Comparison of ENCODE assay signal across 19 mouse cellular contexts in the genomic region with DNA sequence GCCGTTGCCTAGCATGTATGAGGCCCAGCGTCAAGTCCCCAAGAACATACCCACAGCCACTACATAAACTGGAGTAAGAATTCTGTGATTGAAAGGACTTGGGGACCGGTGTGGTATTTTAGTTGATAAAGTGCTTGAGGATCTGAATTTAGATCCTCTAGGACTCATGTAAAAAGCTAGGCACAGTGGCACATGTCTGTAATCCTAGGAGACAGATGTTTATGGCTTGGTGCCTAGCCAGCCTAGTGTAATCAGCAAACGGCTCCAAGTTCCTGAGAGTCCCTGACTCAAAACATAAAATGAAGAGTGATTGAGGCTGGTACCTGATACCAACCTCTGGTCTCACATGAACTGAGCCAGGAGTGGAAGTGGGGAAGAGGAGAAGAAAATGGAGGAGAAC.
DNase-seq lines count a peak whose midpoint lies in the region; ATAC-seq and TF ChIP-seq lines count a peak whose summit lies in the region.
"Had no signal": no experiment of that assay in that cellular context is flagged by ENCODE, and none has a peak within 500 bp of the region (broad histone marks: within the 10 kb centered on the region; RNA-seq: fewer than 3 reads in every experiment).

No protein-coding gene starts in this region.

- no peaks in the 10 kb centered on the region for H3K4me1 ChIP-seq in midbrain, embryonic 11.5 days (ENCODE audit: control insufficient read depth, insufficient read depth, low read length)
- no peaks in the 10 kb centered on the region for H3K4me1 ChIP-seq in midbrain, postnatal 0 days (ENCODE audit: insufficient read depth, low read length)

- H3K4me2 ChIP-seq in midbrain, embryonic 11.5 days, result no peak overlapping the region
- no peak overlapping the region for H3K4me2 ChIP-seq in midbrain, postnatal 0 days (ENCODE audit: low read depth, low read length, poor library complexity, severe bottlenecking)

- H3K9me3 ChIP-seq in midbrain, embryonic 11.5 days (ENCODE audit: control insufficient read depth, low read length), result no peaks in the 10 kb centered on the region
- H3K9me3 ChIP-seq in midbrain, postnatal 0 days (ENCODE audit: low read length), result no peaks in the 10 kb centered on the region
- H3K9me3 ChIP-seq: G1E had no signal

- H3K27ac ChIP-seq in midbrain, embryonic 11.5 days (ENCODE audit: low read depth, low read length), result no peak overlapping the region
- H3K27ac ChIP-seq in midbrain, postnatal 0 days (ENCODE audit: low read depth, low read length), result no peak overlapping the region

- H3K4me3 ChIP-seq in midbrain, embryonic 11.5 days (ENCODE audit: low read depth, low read length), result no peak overlapping the region
- no peak overlapping the region for H3K4me3 ChIP-seq in midbrain, postnatal 0 days (ENCODE audit: low read depth, low read length)

- DNase-seq in heart, adult 11 months, result peak; percentile 57
- DNase-seq in heart, postnatal 25 days (ENCODE audit: low spot score), result no peak
- peak; percentile 69 for DNase-seq in midbrain, embryonic 11.5 days (ENCODE audit: low spot score, missing footprints)
- no peak for DNase-seq in midbrain, postnatal 0 days (ENCODE audit: low spot score)
- DNase-seq: adrenal gland, adult 2 months; adrenal gland, adult 8-10 months; adrenal gland, postnatal 10 days; adrenal gland, postnatal 14 days; adrenal gland, postnatal 25 days; adrenal gland, postnatal 36 days; B cell, adult 2 months; cerebellum, adult 11 months; cerebellum, adult 11-12 months; cerebellum, adult 18-20 months had no signal

- no peak for TF ChIP-seq CTCF in midbrain, postnatal 0 days (IDR thresholded peaks at IDR 0.05)

- H3K36me3 ChIP-seq in midbrain, embryonic 11.5 days (ENCODE audit: control insufficient read depth, insufficient read depth, low read length), result no peaks in the 10 kb centered on the region
- no peaks in the 10 kb centered on the region for H3K36me3 ChIP-seq in midbrain, postnatal 0 days (ENCODE audit: insufficient read depth, low read length)
- H3K36me3 ChIP-seq: G1E had no signal

- no peaks in the 10 kb centered on the region for H3K27me3 ChIP-seq in midbrain, embryonic 11.5 days (ENCODE audit: control insufficient read depth, insufficient read depth, low read length)
- no peaks in the 10 kb centered on the region for H3K27me3 ChIP-seq in midbrain, postnatal 0 days (ENCODE audit: insufficient read depth, low read length)
- H3K27me3 ChIP-seq: CH12.LX, Patski had no signal

- intact Hi-C loops in heart, postnatal 25 days (cut with DNase I), result no loop called here

- H3K9ac ChIP-seq in midbrain, embryonic 11.5 days (ENCODE audit: low read length), result no peak overlapping the region
- H3K9ac ChIP-seq in midbrain, postnatal 0 days (replicated peaks; ENCODE audit: low read length, poor library complexity, severe bottlenecking), result no peak overlapping the region

- WGBS in midbrain, embryonic 11.5 days, result 94% methylated on average over 4 of the region's 4 CpGs
- 89% methylated on average over 4 of the region's 4 CpGs for WGBS in midbrain, postnatal 0 days

- ATAC-seq in midbrain, embryonic 11.5 days (ENCODE audit: low FRiP score), result no peak
- ATAC-seq in midbrain, postnatal 0 days (ENCODE audit: low FRiP score), result no peak
- ATAC-seq: activated CD4-positive, CD25-positive, alpha-beta regulatory T cell, adult 4 months; CD4-positive, CD25-positive, alpha-beta regulatory T cell, adult 4 months; Patski had no signal

Comparison
In these comparisons a context has a peak if more than half of its experiments do, and no peak if none do; other contexts are left out.
1. DNase-seq: peak in heart, adult 11 months (single experiment) and midbrain, embryonic 11.5 days (single experiment); none in heart, postnatal 25 days (single experiment) and midbrain, postnatal 0 days (single experiment).